Mouse (Mus musculus): Measurements from ENCODE around the gene Gm28539. TPM values are rescaled to one million over a fixed set of nuclear protein-coding genes. Genes with fewer than 3 reads are reported as not detected.

Gm28539 gene
- polyA plus RNA-seq, 1 experiment from 2014 or later, result not detected

DNA sequence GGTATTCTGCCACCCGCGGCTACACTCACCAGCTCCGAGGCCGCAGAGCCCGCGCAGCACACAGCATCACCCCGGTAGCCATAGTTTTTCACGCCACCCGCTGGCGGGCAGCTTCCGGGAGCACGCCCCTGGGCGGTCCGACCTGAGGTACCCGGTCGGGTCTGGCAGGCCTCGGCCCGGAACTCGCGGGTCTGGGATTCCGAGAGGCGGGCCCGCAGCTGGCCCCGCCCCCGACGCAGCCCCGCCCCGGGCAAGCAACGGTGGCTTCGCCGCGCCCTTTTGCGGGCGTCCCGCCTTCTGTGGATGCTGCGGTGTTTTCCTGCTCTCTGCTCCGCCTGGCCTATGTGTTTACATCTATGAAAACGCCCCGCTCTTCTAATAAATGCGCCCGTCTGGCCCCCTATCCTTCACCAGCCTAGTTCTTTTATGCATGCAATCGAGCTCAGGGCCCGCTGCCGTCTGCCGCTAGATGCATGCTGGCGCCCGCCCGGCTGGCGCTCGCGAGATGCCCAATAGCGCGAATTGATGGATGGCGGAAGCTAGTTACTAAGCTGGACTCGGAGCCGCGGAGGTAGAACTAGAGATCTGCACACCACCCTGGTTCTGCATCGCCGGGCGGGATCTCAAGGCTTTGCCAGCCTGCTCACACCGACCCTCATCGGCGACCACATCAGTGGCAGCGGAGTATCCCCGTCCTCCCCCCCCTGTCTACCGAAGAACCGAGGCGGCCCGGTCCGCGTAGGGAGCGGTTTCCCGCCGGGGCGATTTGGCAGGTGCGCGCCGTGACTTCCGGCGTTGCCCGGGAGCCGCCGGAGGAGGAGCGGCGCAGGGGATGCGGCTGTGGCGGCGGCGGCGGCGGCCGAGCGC, 40.3 kb downstream of the Gm28539 start, which contains the start of the genes Mrpl40 and Hira:
Gene Mrpl40 (minus strand): TSS at position 421 of the 867 bp plus-strand sequence.
Gene Hira (plus strand): TSS at position 596 of the 867 bp plus-strand sequence.
- Histone ChIP-seq H3K9me3 (replicated peaks; ENCODE audit: low read length) (no peaks in the 10 kb centered on the region), H3K9ac (ENCODE audit: low read depth, low read length) (peak within 1 kb of the TSS; percentile 92), H3K36me3 (ENCODE audit: insufficient read depth, low read length) (peaks cover 24% of the 10 kb centered on the region), H3K4me1 (replicated peaks; ENCODE audit: insufficient read depth, low read length) (peaks cover 8% of the 10 kb centered on the region; the same call in 1 of the 2 replicates), H3K27me3 (ENCODE audit: insufficient read depth, low read length) (no peaks in the 10 kb centered on the region), H3K4me3 (replicated peaks; ENCODE audit: low read depth, low read length) (peak within 1 kb of the TSS; percentile 95), H3K4me2 (ENCODE audit: low read length) (peak within 1 kb of the TSS; percentile 90), H3K27ac (peak within 1 kb of the TSS; percentile 97)
- peak; percentile 92 for DNase-seq (ENCODE audit: low spot score)
- WGBS, result under 1% methylated on average over 84 of the region's 93 CpGs
- peak; percentile 26; the same call in 1 of the 2 replicates for TF ChIP-seq CTCF (IDR thresholded peaks at IDR 0.05; ENCODE audit: low read depth)
- ATAC-seq (replicated peaks; ENCODE audit: low FRiP score, low read depth), result peak; percentile 95

DNA sequence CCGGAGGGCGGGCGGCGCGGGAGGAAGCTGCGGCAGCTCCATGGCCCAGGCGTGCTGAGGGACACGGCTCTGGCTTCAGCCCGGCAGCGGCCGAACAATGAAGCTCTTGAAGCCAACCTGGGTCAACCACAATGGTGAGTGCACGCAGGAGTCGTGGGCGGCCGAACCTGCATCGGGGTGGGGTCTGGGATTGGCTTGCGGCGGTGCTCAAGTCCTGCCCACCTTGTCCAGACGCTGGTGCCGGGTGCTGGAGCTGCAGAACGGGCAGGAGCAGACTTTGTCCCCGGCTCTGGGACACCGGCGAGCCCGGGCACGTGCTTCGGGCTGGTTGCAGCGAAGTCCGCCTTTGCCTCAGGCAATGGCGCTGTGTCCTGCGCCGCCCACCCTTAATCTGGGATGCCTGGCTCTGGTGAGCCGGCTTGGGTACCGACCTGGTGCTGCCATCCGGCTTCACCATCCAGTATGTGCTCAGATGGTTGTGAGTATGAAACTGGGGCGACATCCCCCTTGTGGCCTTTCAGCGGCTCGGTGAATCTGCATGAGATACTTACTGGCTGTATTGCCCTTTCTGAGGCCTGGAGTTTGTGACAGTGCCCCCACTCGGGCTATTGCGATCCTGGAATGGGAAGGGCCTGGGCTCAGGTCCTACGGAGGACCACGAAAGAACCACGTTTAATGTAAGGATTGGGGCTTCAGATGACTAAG, 41.2 kb downstream of the Gm28539 start:
- under 1% methylated on average over 43 of the region's 43 CpGs for WGBS
- peak; percentile 37 for ATAC-seq (replicated peaks; ENCODE audit: low FRiP score, low read depth)
- peak; percentile 84 for DNase-seq (ENCODE audit: low spot score)
- H3K4me3 ChIP-seq (replicated peaks; ENCODE audit: low read depth, low read length), result peak overlapping the region; percentile 95
- no peaks in the 10 kb centered on the region for H3K9me3 ChIP-seq (replicated peaks; ENCODE audit: low read length)
- H3K9ac ChIP-seq (ENCODE audit: low read depth, low read length), result peak overlapping the region; percentile 92
- H3K27me3 ChIP-seq (ENCODE audit: insufficient read depth, low read length), result no peaks in the 10 kb centered on the region
- peak overlapping the region; percentile 97 for H3K27ac ChIP-seq
- peak overlapping the region; percentile 90 for H3K4me2 ChIP-seq (ENCODE audit: low read length)
- H3K4me1 ChIP-seq (replicated peaks; ENCODE audit: insufficient read depth, low read length), result peaks cover 8% of the 10 kb centered on the region; the same call in 1 of the 2 replicates
- peak; percentile 61 for TF ChIP-seq CTCF (IDR thresholded peaks at IDR 0.05; ENCODE audit: low read depth)
- peaks cover 18% of the 10 kb centered on the region; the same call in 1 of the 2 replicates for H3K36me3 ChIP-seq (ENCODE audit: insufficient read depth, low read length)

DNA sequence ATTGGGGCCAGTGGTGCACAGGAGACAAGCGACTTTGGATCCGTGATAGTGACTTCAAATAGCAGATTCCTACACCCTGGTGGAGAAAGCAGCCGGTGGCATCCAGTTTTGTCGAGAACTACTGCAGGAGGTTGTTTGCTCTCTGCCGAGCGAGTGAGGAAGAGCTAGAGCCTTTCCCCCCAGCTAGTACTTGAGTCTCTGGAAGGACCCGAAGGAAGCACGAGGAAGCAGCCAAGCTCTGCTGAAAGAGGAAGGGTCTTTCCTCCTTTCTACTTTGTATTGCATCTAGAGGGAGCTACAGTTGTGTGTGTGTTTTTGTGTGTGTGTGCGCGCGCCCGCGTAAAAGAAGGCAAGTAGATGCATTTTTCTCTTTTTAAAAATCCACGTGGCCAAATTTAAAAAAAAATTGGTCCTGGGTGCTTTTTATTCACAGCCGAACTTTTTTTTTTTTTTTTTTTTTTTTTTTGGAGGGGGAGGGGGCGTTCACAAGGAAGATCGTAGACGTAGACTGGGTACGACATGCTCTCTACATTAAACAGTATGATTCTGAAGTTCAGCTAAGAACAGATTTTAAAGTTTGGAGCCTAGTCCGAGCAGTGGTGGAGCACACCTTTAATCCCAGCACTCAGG, 41.8 kb downstream of the Gm28539 start:
- Histone ChIP-seq H3K4me2 (ENCODE audit: low read length) (peak overlapping the region; percentile 90), H3K27ac (peak overlapping the region; percentile 97), H3K9me3 (replicated peaks; ENCODE audit: low read length) (no peaks in the 10 kb centered on the region), H3K4me1 (replicated peaks; ENCODE audit: insufficient read depth, low read length) (peaks cover 8% of the 10 kb centered on the region; the same call in 1 of the 2 replicates), H3K9ac (ENCODE audit: low read depth, low read length) (peak overlapping the region; percentile 92), H3K36me3 (ENCODE audit: insufficient read depth, low read length) (peaks cover 13% of the 10 kb centered on the region; the same call in 1 of the 2 replicates), H3K4me3 (replicated peaks; ENCODE audit: low read depth, low read length) (peak overlapping the region; percentile 95), H3K27me3 (ENCODE audit: insufficient read depth, low read length) (no peaks in the 10 kb centered on the region)
- no peak for ATAC-seq (replicated peaks; ENCODE audit: low FRiP score, low read depth)
- WGBS, result 21% methylated on average over 20 of the region's 20 CpGs
- peak; percentile 65 for DNase-seq (ENCODE audit: low spot score)
- no peak for TF ChIP-seq CTCF (IDR thresholded peaks at IDR 0.05; ENCODE audit: low read depth)

GRCm38 (mm10) chr16:18884044-18884443, 47.7 kb downstream of the Gm28539 start:
- no peaks in the 10 kb centered on the region for H3K27me3 ChIP-seq (ENCODE audit: insufficient read depth, low read length)
- DNase-seq (ENCODE audit: low spot score) (no peak), ATAC-seq (replicated peaks; ENCODE audit: low FRiP score, low read depth) (no peak)
- no peak overlapping the region for H3K4me3 ChIP-seq (replicated peaks; ENCODE audit: low read depth, low read length)
- TF ChIP-seq CTCF (IDR thresholded peaks at IDR 0.05; ENCODE audit: low read depth), result no peak
- H3K4me1 ChIP-seq (replicated peaks; ENCODE audit: insufficient read depth, low read length), result no peaks in the 10 kb centered on the region; the same call in 1 of the 2 replicates
- H3K36me3 ChIP-seq (ENCODE audit: insufficient read depth, low read length), result no peaks in the 10 kb centered on the region
- no peaks in the 10 kb centered on the region for H3K9me3 ChIP-seq (replicated peaks; ENCODE audit: low read length)
- H3K27ac ChIP-seq, result no peak overlapping the region
- no peak overlapping the region for H3K9ac ChIP-seq (ENCODE audit: low read depth, low read length)
- no peak overlapping the region for H3K4me2 ChIP-seq (ENCODE audit: low read length)

DNA sequence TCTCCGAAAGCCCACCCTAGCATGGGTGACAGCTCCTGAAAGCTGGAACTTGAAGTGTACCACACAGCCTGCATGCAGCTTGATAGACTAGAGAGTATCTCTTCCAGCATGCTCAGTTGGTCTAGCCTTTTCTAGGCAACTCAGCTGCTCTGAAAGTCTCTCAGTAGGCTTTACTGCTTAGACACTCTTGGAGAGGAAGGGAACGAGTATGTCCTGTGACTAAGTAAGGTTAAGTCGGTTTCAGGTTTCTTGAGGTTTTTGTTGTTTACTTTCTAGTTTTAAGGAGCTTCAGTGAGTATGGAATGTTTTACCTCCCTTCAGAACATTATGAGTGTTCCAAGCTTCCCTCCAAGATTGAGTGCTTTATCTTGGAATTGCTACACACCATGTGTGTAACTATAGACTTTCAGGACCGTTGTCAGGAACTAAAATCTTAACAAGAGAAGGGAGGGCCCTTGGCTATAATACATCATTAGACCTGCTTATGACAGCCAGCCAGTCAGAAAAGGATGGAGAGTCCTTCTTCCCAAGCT, 57.5 kb downstream of the Gm28539 start:
- Histone ChIP-seq H3K36me3 (ENCODE audit: insufficient read depth, low read length) (peaks cover 17% of the 10 kb centered on the region), H3K9ac (ENCODE audit: low read depth, low read length) (no peak overlapping the region), H3K9me3 (replicated peaks; ENCODE audit: low read length) (no peaks in the 10 kb centered on the region), H3K4me3 (replicated peaks; ENCODE audit: low read depth, low read length) (no peak overlapping the region), H3K27ac (no peak overlapping the region), H3K4me2 (ENCODE audit: low read length) (no peak overlapping the region), H3K27me3 (ENCODE audit: insufficient read depth, low read length) (no peaks in the 10 kb centered on the region), H3K4me1 (replicated peaks; ENCODE audit: insufficient read depth, low read length) (no peaks in the 10 kb centered on the region)
- 65% methylated on average over 4 of the region's 4 CpGs for WGBS
- ATAC-seq (replicated peaks; ENCODE audit: low FRiP score, low read depth) (no peak), DNase-seq (ENCODE audit: low spot score) (no peak)
- TF ChIP-seq CTCF (IDR thresholded peaks at IDR 0.05; ENCODE audit: low read depth), result no peak

Data from kidney, postnatal 0 days (tissue).